Mouse (Mus musculus): ENCODE measurements around the gene Lkaaear1. TPM values are rescaled to one million over a fixed set of nuclear protein-coding genes. Genes with fewer than 3 reads are reported as not detected.

The Lkaaear1 gene
- total and polyA plus RNA-seq, 2 experiments = not detected

DNA sequence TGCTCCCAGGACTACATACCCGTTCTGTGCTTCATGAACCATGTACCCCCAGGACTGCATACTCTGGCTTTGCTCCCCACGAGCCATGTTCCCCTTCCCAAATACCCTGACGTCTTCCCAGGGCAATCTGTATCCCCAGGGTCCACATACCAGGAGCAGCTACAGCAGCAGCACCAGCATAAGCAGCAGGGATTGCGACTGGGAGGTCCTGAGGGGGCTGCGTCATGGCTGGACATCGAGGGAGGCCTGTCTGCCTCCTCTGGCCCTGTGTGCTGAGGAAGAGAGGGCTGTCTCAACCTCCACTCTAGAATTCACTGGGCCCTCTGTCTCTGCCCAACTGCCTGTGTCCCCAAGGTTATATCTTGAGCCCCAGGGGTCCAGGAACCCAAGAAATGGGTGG lies 7.2 kb downstream of the Lkaaear1 start:
- no peak for TF ChIP-seq CTCF (IDR thresholded peaks at IDR 0.05; ENCODE audit: low read depth, low read length)
- TF ChIP-seq POLR2A (IDR thresholded peaks at IDR 0.05; ENCODE audit: extremely low read depth, insufficient read depth, low read length) = no peak
- H3K4me1 ChIP-seq (ENCODE audit: control insufficient read depth, insufficient read depth, low read length) = 0 out of 2 replicates have a peak, but pooled peaks cover 5% of the 10 kb centered on the region
- H3K9ac ChIP-seq (ENCODE audit: low read depth, low read length) = peak overlapping the region; percentile 36; the same call in 1 of the 2 replicates
- no peak for DNase-seq (ENCODE audit: extremely low read depth, low read depth, low spot score)
- H3K27me3 ChIP-seq (ENCODE audit: control insufficient read depth, insufficient read depth, low read length) = 0 out of 2 replicates have a peak, but pooled peaks cover 3% of the 10 kb centered on the region
- H3K27ac ChIP-seq (replicated peaks; ENCODE audit: insufficient read depth, low read depth, low read length) = no peak overlapping the region
- no peaks in the 10 kb centered on the region for H3K36me3 ChIP-seq (ENCODE audit: control insufficient read depth, insufficient read depth, low read length)
- WGBS = 81% methylated on average over 6 of the region's 6 CpGs
- no peaks in the 10 kb centered on the region for H3K79me2 ChIP-seq (ENCODE audit: control insufficient read depth, insufficient read depth, low read length)
- H3K4me3 ChIP-seq (ENCODE audit: insufficient read depth, low read depth, low read length) = no peak overlapping the region

DNA sequence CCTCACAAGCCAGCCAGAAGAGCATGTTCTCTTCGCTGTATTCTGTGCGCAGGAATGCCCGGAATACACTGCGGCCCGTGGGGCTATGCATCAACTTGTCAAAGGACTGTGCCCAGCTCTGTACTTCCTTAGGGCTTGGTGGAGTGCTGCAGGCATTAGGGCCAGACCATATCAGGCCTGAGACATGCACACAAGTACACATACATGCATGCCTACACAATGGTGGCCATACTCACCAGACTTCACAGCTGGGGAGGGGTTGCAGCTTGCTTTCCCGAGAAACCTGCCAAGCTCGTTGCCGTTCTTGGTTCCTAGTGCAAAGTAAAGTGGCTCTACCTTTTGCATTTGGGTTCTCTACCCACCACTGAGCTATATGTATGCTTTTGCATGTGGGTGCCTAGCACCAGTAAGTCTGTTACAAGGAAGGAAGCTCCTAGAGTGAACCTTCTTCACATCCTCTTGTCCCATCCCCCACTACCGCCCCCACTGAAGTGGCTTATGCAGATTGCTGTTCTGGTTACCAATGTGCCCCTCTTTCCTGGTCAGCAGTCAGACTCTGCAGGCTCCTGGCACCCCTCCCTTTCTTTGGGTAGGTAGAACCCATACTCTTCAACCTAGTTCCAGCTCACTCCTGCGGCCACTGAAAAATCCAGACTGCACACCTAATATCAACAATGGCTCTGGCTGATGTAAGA lies 8.6 kb downstream of the Lkaaear1 start:
- 88% methylated on average over 10 of the region's 10 CpGs for WGBS
- 0 out of 2 replicates have a peak, but pooled peaks cover 5% of the 10 kb centered on the region for H3K4me1 ChIP-seq (ENCODE audit: control insufficient read depth, insufficient read depth, low read length)
- DNase-seq (ENCODE audit: extremely low read depth, low read depth, low spot score) = no peak

DNA sequence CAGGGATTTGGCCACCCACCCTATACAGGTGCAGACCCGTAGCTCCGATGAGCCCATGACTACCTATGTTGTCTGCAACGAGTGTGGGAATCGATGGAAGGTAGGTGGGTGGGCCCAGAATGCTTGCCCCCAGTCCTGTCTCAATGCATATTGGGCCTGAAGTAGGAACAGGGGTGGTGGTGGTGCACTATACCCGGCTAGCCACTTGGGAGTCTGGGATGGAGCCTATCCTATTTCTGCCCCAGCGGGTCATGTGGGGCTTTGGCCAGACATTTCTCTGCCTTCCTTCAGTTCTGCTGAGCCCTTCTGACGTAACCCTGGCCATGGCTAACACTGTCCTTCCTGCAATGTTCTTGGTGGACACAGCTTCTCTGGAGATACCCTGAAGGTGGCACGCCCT lies 10.7 kb downstream of the Lkaaear1 start:
- no peak for DNase-seq (ENCODE audit: extremely low read depth, low read depth, low spot score)
- no peaks in the 10 kb centered on the region for H3K4me1 ChIP-seq (ENCODE audit: control insufficient read depth, insufficient read depth, low read length)
- no peaks in the 10 kb centered on the region for H3K36me3 ChIP-seq (ENCODE audit: control insufficient read depth, insufficient read depth, low read length)
- H3K27me3 ChIP-seq (ENCODE audit: control insufficient read depth, insufficient read depth, low read length) = no peaks in the 10 kb centered on the region
- 94% methylated on average over 8 of the region's 8 CpGs for WGBS
- TF ChIP-seq CTCF (IDR thresholded peaks at IDR 0.05; ENCODE audit: low read depth, low read length) = no peak
- no peak for TF ChIP-seq POLR2A (IDR thresholded peaks at IDR 0.05; ENCODE audit: extremely low read depth, insufficient read depth, low read length)
- H3K27ac ChIP-seq (replicated peaks; ENCODE audit: insufficient read depth, low read depth, low read length) = no peak overlapping the region
- H3K9ac ChIP-seq (ENCODE audit: low read depth, low read length) = no peak overlapping the region
- no peak overlapping the region for H3K4me3 ChIP-seq (ENCODE audit: insufficient read depth, low read depth, low read length)
- H3K79me2 ChIP-seq (ENCODE audit: control insufficient read depth, insufficient read depth, low read length) = no peaks in the 10 kb centered on the region

More for the DNA sequence above, 8.6 kb downstream of the Lkaaear1 start:
- Histone ChIP-seq H3K9ac (ENCODE audit: low read depth, low read length) (no peak overlapping the region), H3K4me3 (ENCODE audit: insufficient read depth, low read depth, low read length) (no peak overlapping the region), H3K27me3 (ENCODE audit: control insufficient read depth, insufficient read depth, low read length) (0 out of 2 replicates have a peak, but pooled peaks cover 3% of the 10 kb centered on the region), H3K79me2 (ENCODE audit: control insufficient read depth, insufficient read depth, low read length) (no peaks in the 10 kb centered on the region), H3K36me3 (ENCODE audit: control insufficient read depth, insufficient read depth, low read length) (no peaks in the 10 kb centered on the region), H3K27ac (replicated peaks; ENCODE audit: insufficient read depth, low read depth, low read length) (no peak overlapping the region)
- TF ChIP-seq CTCF (IDR thresholded peaks at IDR 0.05; ENCODE audit: low read depth, low read length) (no peak), POLR2A (IDR thresholded peaks at IDR 0.05; ENCODE audit: extremely low read depth, insufficient read depth, low read length) (no peak)

DNA sequence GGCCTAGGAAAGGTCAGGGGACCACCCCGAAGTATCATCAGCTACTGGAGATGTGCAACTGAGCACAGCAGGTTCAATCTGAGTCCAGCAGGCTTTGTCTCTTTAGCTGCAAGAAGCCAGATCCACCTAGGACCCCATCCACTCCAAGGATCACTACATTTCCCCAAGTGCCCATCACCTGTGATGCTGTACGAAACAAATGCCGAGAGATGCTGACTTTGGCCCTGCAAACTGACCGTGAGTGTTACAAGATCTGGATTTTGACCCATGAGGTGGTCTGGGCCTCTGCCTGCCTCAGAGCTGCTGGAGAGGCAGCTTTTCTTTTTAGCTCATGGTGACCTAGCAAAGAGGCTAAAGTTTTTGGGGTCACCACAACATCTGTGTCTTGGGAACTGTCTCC lies 12.6 kb downstream of the Lkaaear1 start:
- H3K9ac ChIP-seq (ENCODE audit: low read depth, low read length) = no peak overlapping the region
- no peaks in the 10 kb centered on the region for H3K36me3 ChIP-seq (ENCODE audit: control insufficient read depth, insufficient read depth, low read length)
- no peak overlapping the region for H3K27ac ChIP-seq (replicated peaks; ENCODE audit: insufficient read depth, low read depth, low read length)
- TF ChIP-seq POLR2A (IDR thresholded peaks at IDR 0.05; ENCODE audit: extremely low read depth, insufficient read depth, low read length) (no peak), CTCF (IDR thresholded peaks at IDR 0.05; ENCODE audit: low read depth, low read length) (no peak)
- H3K79me2 ChIP-seq (ENCODE audit: control insufficient read depth, insufficient read depth, low read length) = no peaks in the 10 kb centered on the region
- 84% methylated on average over 4 of the region's 4 CpGs for WGBS
- no peak for DNase-seq (ENCODE audit: extremely low read depth, low read depth, low spot score)
- peaks cover 1% of the 10 kb centered on the region; the same call in 1 of the 2 replicates for H3K4me1 ChIP-seq (ENCODE audit: control insufficient read depth, insufficient read depth, low read length)
- no peak overlapping the region for H3K4me3 ChIP-seq (ENCODE audit: insufficient read depth, low read depth, low read length)
- no peaks in the 10 kb centered on the region for H3K27me3 ChIP-seq (ENCODE audit: control insufficient read depth, insufficient read depth, low read length)

GRCm38 (mm10) chr2:181684713-181685112 lies 13.5 kb downstream of the Lkaaear1 start:
- Histone ChIP-seq H3K4me1 (ENCODE audit: control insufficient read depth, insufficient read depth, low read length) (peaks cover 4% of the 10 kb centered on the region; the same call in 1 of the 2 replicates), H3K4me3 (ENCODE audit: insufficient read depth, low read depth, low read length) (no peak overlapping the region), H3K79me2 (ENCODE audit: control insufficient read depth, insufficient read depth, low read length) (no peaks in the 10 kb centered on the region), H3K27me3 (ENCODE audit: control insufficient read depth, insufficient read depth, low read length) (no peaks in the 10 kb centered on the region), H3K36me3 (ENCODE audit: control insufficient read depth, insufficient read depth, low read length) (no peaks in the 10 kb centered on the region), H3K27ac (replicated peaks; ENCODE audit: insufficient read depth, low read depth, low read length) (no peak overlapping the region), H3K9ac (ENCODE audit: low read depth, low read length) (no peak overlapping the region)
- DNase-seq (ENCODE audit: extremely low read depth, low read depth, low spot score) = no peak
- 74% methylated on average over 1 of the region's 1 CpGs for WGBS
- TF ChIP-seq POLR2A (IDR thresholded peaks at IDR 0.05; ENCODE audit: extremely low read depth, insufficient read depth, low read length) (no peak), CTCF (IDR thresholded peaks at IDR 0.05; ENCODE audit: low read depth, low read length) (no peak)

- H3K79me2 ChIP-seq (ENCODE audit: control insufficient read depth, insufficient read depth, low read length) = no peaks in the 10 kb centered on the region
- no peaks in the 10 kb centered on the region for H3K27me3 ChIP-seq (ENCODE audit: control insufficient read depth, insufficient read depth, low read length)
- no peak overlapping the region for H3K4me3 ChIP-seq (ENCODE audit: insufficient read depth, low read depth, low read length)
- DNase-seq (ENCODE audit: extremely low read depth, low read depth, low spot score) = no peak
- no peak for TF ChIP-seq POLR2A (IDR thresholded peaks at IDR 0.05; ENCODE audit: extremely low read depth, insufficient read depth, low read length)
- TF ChIP-seq CTCF (IDR thresholded peaks at IDR 0.05; ENCODE audit: low read depth, low read length) = no peak
- no peak overlapping the region for H3K9ac ChIP-seq (ENCODE audit: low read depth, low read length)
- 79% methylated on average over 4 of the region's 4 CpGs for WGBS
- no peak overlapping the region for H3K27ac ChIP-seq (replicated peaks; ENCODE audit: insufficient read depth, low read depth, low read length)
- no peaks in the 10 kb centered on the region for H3K36me3 ChIP-seq (ENCODE audit: control insufficient read depth, insufficient read depth, low read length)
- H3K4me1 ChIP-seq (ENCODE audit: control insufficient read depth, insufficient read depth, low read length) = peaks cover 8% of the 10 kb centered on the region; the same call in 1 of the 2 replicates
These were observed 14.9 kb downstream of the Lkaaear1 start for GRCm38 (mm10) chr2:181683381-181683780.
